Mouse (Mus musculus) gonadal fat pad, adult 2 months (tissue): Measurements from ENCODE around the gene Trim38. TPM values are rescaled to one million over a fixed set of nuclear protein-coding genes. Genes with fewer than 3 reads are reported as not detected.
"Not testable (repeated sequence)": the region's sequence is repeated elsewhere in the genome, so short reads cannot be mapped to it uniquely, and the experiment has no call there.

Experiments
- DNase-seq: peaks from one replicate; pipeline ENCODE4 v3.0.0-alpha.2; 2012; ENCODE audit warnings: low read depth
- polyA plus RNA-seq: library from polyadenylated mRNA; depleted of rRNA; stranded (reverse); fragments of >200 nt; gene quantifications from 2 replicates; pipeline ENCODE4 v1.2.3, GENCODE M21; 2012

Trim38 gene
- polyA plus RNA-seq, 1 experiment: 0.16 TPM

GRCm38 (mm10) chr13:23761871-23762821 lies 7.6 kb upstream of the Trim38 start, which contains the start of gene Hist1h3a:
Gene Hist1h3a, minus strand, starts transcription at chr13:23762386.
- not testable (repeated sequence) for DNase-seq

GRCm38 (mm10) chr13:23763242-23763585 lies 6.5 kb upstream of the Trim38 start:
- no peak for DNase-seq

GRCm38 (mm10) chr13:23763586-23764323 lies 6.0 kb upstream of the Trim38 start, which contains the start of gene Hist1h1a:
Gene Hist1h1a, plus strand, starts transcription at chr13:23763666.
- no peak for DNase-seq

- DNase-seq: no peak
Observed at GRCm38 (mm10) chr13:23764324-23765171, 5.2 kb upstream of the Trim38 start.

GRCm38 (mm10) chr13:23765172-23765513 lies 4.6 kb upstream of the Trim38 start:
- DNase-seq: no peak

- DNase-seq: no peak
Observed at GRCm38 (mm10) chr13:23766772-23767171, 2.9 kb upstream of the Trim38 start.

GRCm38 (mm10) chr13:23768834-23769397 lies 797 bp upstream of the Trim38 start:
- no peak for DNase-seq

- no peak for DNase-seq
Observed at GRCm38 (mm10) chr13:23772561-23773313, 3.0 kb downstream of the Trim38 start.

- DNase-seq: no peak
Observed at GRCm38 (mm10) chr13:23778339-23778738, 8.6 kb downstream of the Trim38 start.

GRCm38 (mm10) chr13:23779025-23779424 lies 9.3 kb downstream of the Trim38 start:
- DNase-seq: no peak

- DNase-seq: no peak
Observed at GRCm38 (mm10) chr13:23792520-23792919, 22.8 kb downstream of the Trim38 start.

GRCm38 (mm10) chr13:23799405-23799804 lies 29.7 kb downstream of the Trim38 start:
- DNase-seq: no peak

- DNase-seq: no peak
Observed at GRCm38 (mm10) chr13:23804532-23804931, 34.8 kb downstream of the Trim38 start.

- DNase-seq: no peak
Observed at GRCm38 (mm10) chr13:23806422-23807052, 36.8 kb downstream of the Trim38 start, which contains the start of gene Slc17a2. Gene Slc17a2, plus strand, starts transcription at chr13:23806993.

GRCm38 (mm10) chr13:23816148-23816547 lies 46.4 kb downstream of the Trim38 start:
- DNase-seq: no peak

GRCm38 (mm10) chr13:23820179-23820940 lies 50.6 kb downstream of the Trim38 start:
- no peak for DNase-seq

GRCm38 (mm10) chr13:23822213-23822612 lies 52.5 kb downstream of the Trim38 start:
- DNase-seq: no peak

GRCm38 (mm10) chr13:23826606-23827005 lies 56.9 kb downstream of the Trim38 start:
- no peak for DNase-seq

GRCm38 (mm10) chr13:23833053-23833452 lies 63.3 kb downstream of the Trim38 start:
- DNase-seq: no peak
